Mouse (Mus musculus): ENCODE results near the gene Olfr1082.
"Not testable (repeated sequence)": the region's sequence is repeated elsewhere in the genome, so short reads cannot be mapped to it uniquely, and the experiment has no call there.

Gene Olfr1082

GRCm38 (mm10) chr2:86598866-86599265, at the start of gene Olfr1082:
Gene Olfr1082 (minus strand): TSS chr2:86598966.
- in situ Hi-C loops (cut with MboI; ENCODE audit: low pct_unique_long_range_greater_than_20kb in 1 of 2, low sequenced_read_pairs in 2 of 2, unreplicated experiment in 1 of 2), result not testable (repeated sequence)

- in situ Hi-C loops (cut with MboI; ENCODE audit: low pct_unique_long_range_greater_than_20kb in 1 of 2, low sequenced_read_pairs in 2 of 2, unreplicated experiment in 1 of 2), result not testable (repeated sequence)
These were observed 40.9 kb upstream of the Olfr1082 start, which contains the start of gene Olfr1084 for GRCm38 (mm10) chr2:86639625-86640024. Gene Olfr1084 (minus strand): TSS chr2:86639725.

GRCm38 (mm10) chr2:86558135-86558534, 40.6 kb downstream of the Olfr1082 start, which contains the start of gene Olfr1080:
Gene Olfr1080 (minus strand): TSS chr2:86558235.
- in situ Hi-C loops (cut with MboI; ENCODE audit: low pct_unique_long_range_greater_than_20kb in 1 of 2, low sequenced_read_pairs in 2 of 2, unreplicated experiment in 1 of 2), result not testable (repeated sequence)
